Mouse (Mus musculus) heart, postnatal 14 days (tissue): ENCODE results near the gene Prss36. TPM values are rescaled to one million over a fixed set of nuclear protein-coding genes. Genes with fewer than 3 reads are reported as not detected.
A peak's percentile ranks its signal among the peaks of the same experiment; 100 is the strongest.

ENCODE experiments used
- DNase-seq, 2 experiments: peaks; one replicate each; pipeline ENCODE4 v3.0.0; 2021 to 2022
- intact Hi-C: fragments of 180-260 bp; cut with DNase I; formaldehyde crosslinking; loops from one replicate; pipeline ENCODE4 v1.15.1; 2025
- total RNA-seq, 2 experiments: library from RNA; stranded (reverse); gene quantifications; 2 replicates each; pipeline ENCODE4 v1.2.3; 2021

Prss36 gene
- total RNA-seq, 2 experiments from 2014 or later, result 6.4 to 6.7 TPM

- DNase-seq, result no peak
- intact Hi-C loops, result loop anchor here (2.0 kb wide), 2 partner anchors 30 to 138 kb away; partner anchors contain the start of gene Fus
Observed at GRCm38 (mm10) chr7:127936216-127936884, 10.2 kb downstream of the Prss36 start.

- intact Hi-C loops, result loop anchor here (2.0 kb wide), 2 partner anchors 31 to 137 kb away; partner anchors contain the start of gene Fus
Observed at GRCm38 (mm10) chr7:127935748-127936159, 10.8 kb downstream of the Prss36 start.

GRCm38 (mm10) chr7:127935028-127935722 lies 11.3 kb downstream of the Prss36 start:
- intact Hi-C loops, result no loop called here
- DNase-seq, result peak; percentile 95 to 98

More at GRCm38 (mm10) chr7:127935748-127936159, 10.8 kb downstream of the Prss36 start:
- DNase-seq, result no peak

GRCm38 (mm10) chr7:127934075-127934474 lies 12.4 kb downstream of the Prss36 start:
- intact Hi-C loops, result no loop called here
- DNase-seq, result no peak

- no peak for DNase-seq
- intact Hi-C loops, result no loop called here
Observed at GRCm38 (mm10) chr7:127932273-127933031, 14.1 kb downstream of the Prss36 start.

- intact Hi-C loops, result no loop called here
- peak; percentile 44 to 46 for DNase-seq
Observed at GRCm38 (mm10) chr7:127931351-127932135, 15.0 kb downstream of the Prss36 start.

- DNase-seq, result no peak
- intact Hi-C loops, result no loop called here
Observed at GRCm38 (mm10) chr7:127930636-127931035, 15.9 kb downstream of the Prss36 start.

- intact Hi-C loops, result no loop called here
- no peak for DNase-seq
Observed at GRCm38 (mm10) chr7:127929923-127930322, 16.6 kb downstream of the Prss36 start, which contains the start of gene Prss8. Gene Prss8 (minus strand): TSS chr7:127930104.

- intact Hi-C loops, result no loop called here
- DNase-seq, result no peak
Observed at GRCm38 (mm10) chr7:127928596-127928995, 17.9 kb downstream of the Prss36 start.

- no peak for DNase-seq
- intact Hi-C loops, result no loop called here
Observed at GRCm38 (mm10) chr7:127927726-127928125, 18.8 kb downstream of the Prss36 start.

GRCm38 (mm10) chr7:127926846-127927245 lies 19.7 kb downstream of the Prss36 start:
- no peak for DNase-seq
- intact Hi-C loops, result no loop called here

- no peak for DNase-seq
- intact Hi-C loops, result no loop called here
Observed at GRCm38 (mm10) chr7:127926066-127926465, 20.5 kb downstream of the Prss36 start.

- no peak for DNase-seq
- intact Hi-C loops, result no loop called here
Observed at GRCm38 (mm10) chr7:127925252-127925651, 21.3 kb downstream of the Prss36 start.

- intact Hi-C loops, result no loop called here
- no peak for DNase-seq
Observed at GRCm38 (mm10) chr7:127923714-127924113, 22.8 kb downstream of the Prss36 start.

- DNase-seq, result no peak
- intact Hi-C loops, result no loop called here
Observed at GRCm38 (mm10) chr7:127922451-127923275, 23.9 kb downstream of the Prss36 start.

GRCm38 (mm10) chr7:127921516-127921915 lies 25.0 kb downstream of the Prss36 start:
- intact Hi-C loops, result no loop called here
- DNase-seq, result no peak

- no peak for DNase-seq
- intact Hi-C loops, result no loop called here
Observed at GRCm38 (mm10) chr7:127919290-127919689, 27.2 kb downstream of the Prss36 start.

- peak; percentile 38 to 60 for DNase-seq
- intact Hi-C loops, result no loop called here
Observed at GRCm38 (mm10) chr7:127918203-127918602, 28.3 kb downstream of the Prss36 start.

GRCm38 (mm10) chr7:127915293-127915692 lies 31.2 kb downstream of the Prss36 start:
- intact Hi-C loops, result no loop called here
- no peak for DNase-seq
